Mouse (Mus musculus): Measurements from ENCODE around the gene B3gat3.
A peak's percentile ranks its signal among the peaks of the same experiment; 100 is the strongest.
"Not testable (repeated sequence)": the region's sequence is repeated elsewhere in the genome, so short reads cannot be mapped to it uniquely, and the experiment has no call there.

Gene B3gat3

GRCm38 (mm10) chr19:8942276-8942964 is 22.2 kb downstream of the B3gat3 start:
- DNase-seq (ENCODE audit: low spot score) = no peak

- no peak for DNase-seq (ENCODE audit: low spot score)
Measured at GRCm38 (mm10) chr19:8943047-8943446, 22.9 kb downstream of the B3gat3 start.

GRCm38 (mm10) chr19:8944062-8944461 is 23.9 kb downstream of the B3gat3 start:
- DNase-seq (ENCODE audit: low spot score) = no peak

GRCm38 (mm10) chr19:8944750-8945149 is 24.6 kb downstream of the B3gat3 start:
- DNase-seq (ENCODE audit: low spot score) = no peak

- DNase-seq (ENCODE audit: low spot score) = no peak
Measured at GRCm38 (mm10) chr19:8945251-8945650, 25.1 kb downstream of the B3gat3 start.

- DNase-seq (ENCODE audit: low spot score) = no peak
Measured at GRCm38 (mm10) chr19:8946929-8947328, 26.8 kb downstream of the B3gat3 start.

- no peak for DNase-seq (ENCODE audit: low spot score)
Measured at GRCm38 (mm10) chr19:8950190-8950589, 30.0 kb downstream of the B3gat3 start.

- no peak for DNase-seq (ENCODE audit: low spot score)
Measured at GRCm38 (mm10) chr19:8952241-8952640, 32.1 kb downstream of the B3gat3 start.

GRCm38 (mm10) chr19:8953135-8954039 is 33.2 kb downstream of the B3gat3 start, which contains the start of gene Tut1:
Gene Tut1 (plus strand): TSS chr19:8953847.
- peak; percentile 83 for DNase-seq (ENCODE audit: low spot score)

GRCm38 (mm10) chr19:8954171-8954570 is 34.0 kb downstream of the B3gat3 start:
- DNase-seq (ENCODE audit: low spot score) = no peak

GRCm38 (mm10) chr19:8962256-8962655 is 42.1 kb downstream of the B3gat3 start:
- no peak for DNase-seq (ENCODE audit: low spot score)

GRCm38 (mm10) chr19:8965075-8965474 is 44.9 kb downstream of the B3gat3 start:
- no peak for DNase-seq (ENCODE audit: low spot score)

GRCm38 (mm10) chr19:8965771-8966170 is 45.6 kb downstream of the B3gat3 start:
- DNase-seq (ENCODE audit: low spot score) = no peak

- no peak for DNase-seq (ENCODE audit: low spot score)
Measured at GRCm38 (mm10) chr19:8966198-8966589, 46.0 kb downstream of the B3gat3 start.

- peak; percentile 97 for DNase-seq (ENCODE audit: low spot score)
Measured at GRCm38 (mm10) chr19:8966590-8967372, 46.6 kb downstream of the B3gat3 start, which contains the start of gene Eef1g. Gene Eef1g (plus strand): TSS chr19:8967041.

GRCm38 (mm10) chr19:8967373-8967743 is 47.2 kb downstream of the B3gat3 start:
- no peak for DNase-seq (ENCODE audit: low spot score)

- DNase-seq (ENCODE audit: low spot score) = no peak
Measured at GRCm38 (mm10) chr19:8967893-8968292, 47.7 kb downstream of the B3gat3 start.

GRCm38 (mm10) chr19:8972491-8972890 is 52.3 kb downstream of the B3gat3 start:
- DNase-seq (ENCODE audit: low spot score) = not testable (repeated sequence)

GRCm38 (mm10) chr19:8974638-8975037 is 54.5 kb downstream of the B3gat3 start:
- DNase-seq (ENCODE audit: low spot score) = no peak

- no peak for DNase-seq (ENCODE audit: low spot score)
Measured at GRCm38 (mm10) chr19:8975491-8975890, 55.3 kb downstream of the B3gat3 start.

GRCm38 (mm10) chr19:8976535-8976934 is 56.4 kb downstream of the B3gat3 start:
- DNase-seq (ENCODE audit: low spot score) = no peak
